Mouse (Mus musculus): Measurements from ENCODE around the gene Bag1. TPM values are rescaled to one million over a fixed set of nuclear protein-coding genes. Genes with fewer than 3 reads are reported as not detected.
A peak's percentile ranks its signal among the peaks of the same experiment; 100 is the strongest.

Bag1 gene
- polyA plus RNA-seq, 1 experiment from 2014 or later: 233 TPM

Small RNAs within 50 kb of the gene (microRNA-seq; reads per million reads assigned to microRNA genes)
- gene Mir3094: 4.2 reads per million, percentile 19 among the genes with 10 or more reads in this experiment

Other genes with a start within 250 kb of the Bag1 start
- 44.6 and 45.8 TPM in 2 replicates for gene Aptx, start 245.1 kb downstream of the Bag1 start, polyA plus RNA-seq (2014; fragmentation: Nextera tagmentation; extraction: Ambion mirVana)
- gene Dnaja1, start 226.1 kb downstream of the Bag1 start, polyA plus RNA-seq (2014; fragmentation: Nextera tagmentation; extraction: Ambion mirVana): 710 and 762 TPM in 2 replicates
- 192 and 194 TPM in 2 replicates for gene Smu1, start 190.4 kb downstream of the Bag1 start, polyA plus RNA-seq (2014; fragmentation: Nextera tagmentation; extraction: Ambion mirVana)
- gene B4galt1, start 94.3 kb downstream of the Bag1 start, polyA plus RNA-seq (2014; fragmentation: Nextera tagmentation; extraction: Ambion mirVana): 13.8 and 14.9 TPM in 2 replicates
- gene Spink4, start 28.2 kb downstream of the Bag1 start, polyA plus RNA-seq (2014; fragmentation: Nextera tagmentation; extraction: Ambion mirVana): not detected in 2 replicates
- 159 and 169 TPM in 2 replicates for gene Chmp5, start 113 bp upstream of the Bag1 start, polyA plus RNA-seq (2014; fragmentation: Nextera tagmentation; extraction: Ambion mirVana)
- 89.5 and 94.0 TPM in 2 replicates for gene Nfx1, start 22.6 kb upstream of the Bag1 start, polyA plus RNA-seq (2014; fragmentation: Nextera tagmentation; extraction: Ambion mirVana)
- gene Aqp7, start 99.8 kb upstream of the Bag1 start, polyA plus RNA-seq (2014; fragmentation: Nextera tagmentation; extraction: Ambion mirVana): not detected in 2 replicates
- gene Aqp3, start 149.9 kb upstream of the Bag1 start, polyA plus RNA-seq (2014; fragmentation: Nextera tagmentation; extraction: Ambion mirVana): 1.3 and 1.6 TPM in 2 replicates
- gene Nol6, start 176.2 kb upstream of the Bag1 start, polyA plus RNA-seq (2014; fragmentation: Nextera tagmentation; extraction: Ambion mirVana): 17.6 and 19.1 TPM in 2 replicates
- gene Ube2r2, start 187.4 kb upstream of the Bag1 start, polyA plus RNA-seq (2014; fragmentation: Nextera tagmentation; extraction: Ambion mirVana): 95.5 and 99.0 TPM in 2 replicates

Measured in midbrain, embryonic 11.5 days (tissue).